Mouse (Mus musculus) thymus, postnatal 10 days (tissue): ENCODE results near the gene Gm17535.
"Not testable (repeated sequence)": the region's sequence is repeated elsewhere in the genome, so short reads cannot be mapped to it uniquely, and the experiment has no call there.

Experiments
- DNase-seq, 2 experiments: peaks; one replicate each; pipeline ENCODE4 v3.0.0; 2021; ENCODE audit warnings: low spot score in 2 of 2

Gm17535 gene

DNA sequence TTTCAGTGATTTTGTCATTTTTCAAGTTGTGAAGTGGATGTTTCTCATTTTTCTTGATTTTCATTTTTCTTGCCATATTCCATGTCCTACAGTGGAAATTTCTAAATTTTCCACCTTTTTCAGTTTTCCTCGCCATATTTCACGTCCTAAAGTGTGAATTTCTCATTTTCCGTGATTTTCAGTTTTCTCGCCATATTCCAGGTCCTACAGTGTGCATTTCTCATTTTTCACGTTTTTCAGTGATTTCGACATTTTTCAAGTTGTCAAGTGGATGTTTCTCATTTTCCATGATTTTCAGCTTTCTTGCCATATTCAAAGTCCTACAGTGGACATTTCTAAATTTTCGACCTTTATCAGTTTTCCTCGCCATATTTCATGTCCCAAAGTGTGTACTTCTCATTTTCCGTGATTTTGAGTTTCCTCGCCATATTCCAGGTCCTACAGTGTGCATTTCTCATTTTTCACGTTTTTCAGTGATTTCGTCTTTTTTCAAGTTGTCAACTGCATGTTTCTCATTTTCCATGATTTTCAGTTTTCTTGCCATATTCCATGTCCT is 9.4 kb upstream of the Gm17535 start, which contains the start of gene Gm10717:
Gm10717 (plus strand) TSS at position 506 of the 556 bp plus-strand sequence.
- peak; percentile 62 to 74 for DNase-seq

DNA sequence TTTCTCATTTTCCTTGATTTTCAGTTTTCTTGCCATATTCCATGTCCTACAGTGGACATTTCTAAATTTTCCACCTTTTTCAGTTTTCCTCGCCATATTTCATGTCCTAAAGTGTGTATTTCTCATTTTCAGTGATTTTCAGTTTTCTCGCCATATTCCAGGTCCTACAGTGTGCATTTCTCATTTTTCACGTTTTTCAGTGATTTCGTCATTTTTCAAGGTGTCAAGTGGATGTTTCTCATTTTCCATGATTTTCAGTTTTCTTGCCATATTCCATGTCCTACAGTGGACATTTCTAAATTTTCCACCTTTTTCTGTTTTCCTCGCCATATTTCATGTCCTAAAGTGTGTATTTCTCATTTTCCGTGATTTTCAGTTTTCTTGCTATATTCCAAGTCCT is 8.7 kb upstream of the Gm17535 start:
- DNase-seq: peak; percentile 87 to 88

DNA sequence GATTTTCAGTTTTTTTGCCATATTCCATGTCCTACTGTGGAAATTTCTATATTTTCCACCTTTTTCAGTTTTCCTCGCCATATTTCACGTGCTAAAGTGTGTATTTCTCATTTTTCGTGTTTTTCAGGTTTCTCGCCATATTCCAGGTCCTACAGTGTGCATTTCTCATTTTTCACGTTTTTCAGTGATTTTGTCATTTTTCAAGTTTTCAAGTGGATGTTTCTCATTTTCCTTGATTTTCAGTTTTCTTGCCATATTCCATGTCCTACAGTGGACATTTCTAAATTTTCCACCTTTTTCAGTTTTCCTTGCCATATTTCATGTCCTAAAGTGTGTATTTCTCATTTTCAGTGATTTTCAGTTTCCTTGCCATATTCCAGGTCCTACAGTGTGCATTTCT is 8.3 kb upstream of the Gm17535 start:
- not testable (repeated sequence) for DNase-seq

DNA sequence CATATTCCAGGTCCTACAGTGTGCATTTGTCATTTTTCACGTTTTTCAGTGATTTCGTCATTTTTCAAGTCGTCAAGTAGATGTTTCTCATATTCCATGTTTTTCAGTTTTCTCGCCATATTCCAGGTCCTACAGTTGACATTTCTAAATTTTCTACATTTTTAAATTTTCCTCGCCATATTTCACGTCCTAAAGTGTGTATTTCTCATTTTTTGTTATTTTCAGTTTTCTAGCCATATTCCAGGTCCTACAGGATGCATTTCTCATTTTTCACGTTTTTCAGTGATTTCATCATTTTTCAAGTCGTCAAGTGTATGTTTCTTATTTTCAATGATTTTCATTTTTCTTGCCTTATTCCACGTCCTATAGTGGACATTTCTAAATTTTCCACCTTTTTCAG is 7.7 kb upstream of the Gm17535 start:
- DNase-seq: not testable (repeated sequence)

- DNase-seq: not testable (repeated sequence)
These were observed 7.2 kb upstream of the Gm17535 start for GRCm38 (mm10) chr9:3027200-3027599.

DNA sequence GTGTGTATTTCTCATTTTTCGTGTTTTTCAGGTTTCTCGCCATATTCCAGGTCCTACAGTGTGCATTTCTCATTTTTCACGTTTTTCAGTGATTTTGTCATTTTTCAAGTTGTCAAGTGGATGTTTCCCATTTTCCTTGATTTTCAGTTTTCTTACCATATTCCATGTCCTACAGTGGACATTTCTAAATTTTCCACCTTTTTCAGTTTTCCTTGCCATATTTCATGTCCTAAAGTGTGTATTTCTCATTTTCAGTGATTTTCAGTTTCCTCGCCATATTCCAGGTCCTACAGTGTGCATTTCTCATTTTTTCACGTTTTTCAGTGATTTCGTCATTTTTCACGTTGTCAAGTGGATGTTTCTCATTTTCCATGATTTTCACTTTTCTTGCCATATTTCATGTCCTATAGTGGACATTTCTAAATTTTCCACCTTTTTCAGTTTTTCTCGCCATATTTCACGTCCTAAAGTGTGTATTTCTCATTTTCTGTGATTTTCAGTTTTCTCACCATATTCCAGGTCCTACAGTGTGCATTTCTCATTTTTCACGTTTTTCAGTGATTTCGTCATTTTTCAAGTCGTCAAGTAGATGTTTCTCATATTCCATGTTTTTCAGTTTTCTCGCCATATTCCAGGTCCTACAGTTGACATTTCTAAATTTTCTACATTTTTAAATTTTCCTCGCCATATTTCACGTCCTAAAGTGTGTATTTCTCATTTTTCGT is 5.0 kb upstream of the Gm17535 start:
- peak; percentile 42 to 62 for DNase-seq

DNA sequence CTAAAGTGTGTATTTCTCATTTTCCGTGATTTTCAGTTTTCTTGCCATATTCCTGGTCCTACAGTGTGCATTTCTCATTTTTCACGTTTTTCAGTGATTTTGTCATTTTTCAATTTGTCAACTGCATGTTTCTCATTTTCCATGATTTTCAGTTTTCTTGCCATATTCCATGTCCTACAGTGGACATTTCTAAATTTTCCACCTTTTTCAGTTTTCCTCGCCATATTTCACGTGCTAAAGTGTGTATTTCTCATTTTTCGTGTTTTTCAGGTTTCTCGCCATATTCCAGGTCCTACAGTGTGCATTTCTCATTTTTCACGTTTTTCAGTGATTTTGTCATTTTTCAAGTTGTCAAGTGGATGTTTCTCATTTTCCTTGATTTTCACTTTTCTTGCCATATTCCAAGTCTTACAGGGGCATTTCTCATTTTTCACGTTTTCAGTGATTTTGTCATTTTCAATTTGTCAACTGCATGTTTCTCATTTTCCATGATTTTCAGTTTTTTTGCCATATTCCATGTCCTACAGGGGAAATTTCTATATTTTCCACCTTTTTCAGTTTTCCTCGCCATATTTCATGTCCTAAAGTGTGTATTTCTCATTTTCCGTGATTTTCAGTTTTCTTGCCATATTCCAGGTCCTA is 3.6 kb upstream of the Gm17535 start:
- not testable (repeated sequence) for DNase-seq

- not testable (repeated sequence) for DNase-seq
These were observed 2.2 kb downstream of the Gm17535 start, which contains the start of gene Gm10715 for GRCm38 (mm10) chr9:3036577-3036976. Gene Gm10715, plus strand, starts transcription at chr9:3036877.

GRCm38 (mm10) chr9:3038161-3038560 is 3.8 kb downstream of the Gm17535 start:
- not testable (repeated sequence) for DNase-seq
